Mouse (Mus musculus) thymus, adult 2 months (tissue): ENCODE data around the gene Mrgprd. TPM values are rescaled to one million over a fixed set of nuclear protein-coding genes. Genes with fewer than 3 reads are reported as not detected.

ENCODE experiments used
- DNase-seq: peaks from one replicate; pipeline ENCODE4 v3.0.0; 2021
- H3K27ac ChIP-seq: fragments of 200-500 bp; 2 replicates; pipeline ENCODE4 v1.5.1; 2012; ENCODE audit warnings: low read length, control low read depth; ENCODE audit not compliant: control insufficient read depth, insufficient read depth
- H3K27me3 ChIP-seq: fragments of 200-500 bp; 2 replicates; pipeline ENCODE4 v1.6.1; 2012; ENCODE audit warnings: mild to moderate bottlenecking, low read length, moderate library complexity, mixed read lengths; ENCODE audit not compliant: control insufficient read depth, insufficient read depth
- H3K36me3 ChIP-seq: fragments of 200-500 bp; 2 replicates; pipeline ENCODE4 v1.6.1; 2012; ENCODE audit warnings: mild to moderate bottlenecking, low read length, moderate library complexity; ENCODE audit not compliant: control insufficient read depth, insufficient read depth
- H3K4me1 ChIP-seq: fragments of 200-500 bp; replicated peaks from 2 replicates; pipeline ENCODE4 v1.6.1; 2012; ENCODE audit warnings: low read length; ENCODE audit not compliant: control insufficient read depth, insufficient read depth
- H3K4me3 ChIP-seq: fragments of 200-500 bp; 2 replicates; pipeline ENCODE4 v1.5.1; 2012; ENCODE audit warnings: mild to moderate bottlenecking, low read length, control low read depth, moderate library complexity; ENCODE audit not compliant: control insufficient read depth, insufficient read depth
- CTCF ChIP-seq: fragments of 200-500 bp; IDR thresholded peaks from 2 replicates; pipeline ENCODE4 v1.5.1; 2012; ENCODE audit warnings: mild to moderate bottlenecking, control low read depth, low read length, moderate library complexity, borderline replicate concordance; ENCODE audit not compliant: control insufficient read depth, poor library complexity, insufficient read depth; ENCODE audit errors: extremely low read depth
- POLR2A ChIP-seq: fragments of 200-500 bp; IDR thresholded peaks from 2 replicates; pipeline ENCODE4 v1.6.1; 2012; ENCODE audit warnings: mild to moderate bottlenecking, low read length, control low read depth, moderate library complexity; ENCODE audit not compliant: control insufficient read depth, poor library complexity, insufficient read depth; ENCODE audit errors: extremely low read depth
- WGBS: fragments of 180-500 bp; shearing (Covaris S2); methylation state at CpG from one replicate; pipeline ENCODE4 v1.1.7; 2018; 5-methylcytosine and 5-hydroxymethylcytosine counted together
- polyA plus RNA-seq: library from polyadenylated mRNA; depleted of rRNA; stranded (reverse); fragments of >200 nt; gene quantifications from 2 replicates; pipeline ENCODE4 v1.2.3, GENCODE M21; 2012

Mrgprd gene
- polyA plus RNA-seq, 1 experiment = not detected

GRCm38 (mm10) chr7:145283487-145284187 is 31.0 kb upstream of the Mrgprd start, which contains the start of gene Tpcn2:
Gene Tpcn2, minus strand, starts transcription at chr7:145284011.
- Histone ChIP-seq H3K27ac (no peak within 1 kb of the TSS), H3K36me3 (no peaks in the 10 kb centered on the region), H3K4me3 (peak within 1 kb of the TSS; percentile 81), H3K27me3 (no peaks in the 10 kb centered on the region), H3K4me1 (peaks cover 11% of the 10 kb centered on the region)
- TF ChIP-seq POLR2A = peak; percentile 67
- peak; percentile 54; the same call in 1 of the 2 replicates for TF ChIP-seq CTCF
- under 1% methylated on average over 18 of the region's 18 CpGs for WGBS
- peak; percentile 91 for DNase-seq

GRCm38 (mm10) chr7:145284293-145284692 is 30.3 kb upstream of the Mrgprd start:
- no peaks in the 10 kb centered on the region for H3K36me3 ChIP-seq
- no peak overlapping the region for H3K27ac ChIP-seq
- DNase-seq = no peak
- WGBS = 73% methylated on average over 3 of the region's 3 CpGs
- no peaks in the 10 kb centered on the region for H3K27me3 ChIP-seq
- TF ChIP-seq CTCF = no peak
- no peak for TF ChIP-seq POLR2A
- H3K4me3 ChIP-seq = no peak overlapping the region
- peaks cover 11% of the 10 kb centered on the region for H3K4me1 ChIP-seq

GRCm38 (mm10) chr7:145285476-145285875 is 29.2 kb upstream of the Mrgprd start:
- H3K27ac ChIP-seq = no peak overlapping the region
- H3K4me1 ChIP-seq = peaks cover 11% of the 10 kb centered on the region
- no peaks in the 10 kb centered on the region for H3K27me3 ChIP-seq
- no peak for DNase-seq
- 97% methylated on average over 4 of the region's 4 CpGs for WGBS
- no peaks in the 10 kb centered on the region for H3K36me3 ChIP-seq
- H3K4me3 ChIP-seq = no peak overlapping the region
- no peak for TF ChIP-seq CTCF
- TF ChIP-seq POLR2A = no peak

- H3K4me1 ChIP-seq = peaks cover 11% of the 10 kb centered on the region
- no peak overlapping the region for H3K4me3 ChIP-seq
- WGBS = 74% methylated on average over 6 of the region's 6 CpGs
- no peak for TF ChIP-seq CTCF
- TF ChIP-seq POLR2A = no peak
- H3K36me3 ChIP-seq = no peaks in the 10 kb centered on the region
- H3K27ac ChIP-seq = no peak overlapping the region
- no peaks in the 10 kb centered on the region for H3K27me3 ChIP-seq
- no peak for DNase-seq
Observed at GRCm38 (mm10) chr7:145287410-145287809, 27.2 kb upstream of the Mrgprd start.

GRCm38 (mm10) chr7:145289302-145289701 is 25.3 kb upstream of the Mrgprd start:
- Histone ChIP-seq H3K4me3 (no peak overlapping the region), H3K4me1 (no peaks in the 10 kb centered on the region), H3K27me3 (no peaks in the 10 kb centered on the region), H3K36me3 (no peaks in the 10 kb centered on the region), H3K27ac (no peak overlapping the region)
- WGBS = 51% methylated on average over 5 of the region's 5 CpGs
- TF ChIP-seq POLR2A (no peak), CTCF (no peak)
- DNase-seq = no peak

- TF ChIP-seq CTCF (no peak), POLR2A (no peak)
- H3K27ac ChIP-seq = no peak overlapping the region
- no peaks in the 10 kb centered on the region for H3K4me1 ChIP-seq
- H3K36me3 ChIP-seq = no peaks in the 10 kb centered on the region
- WGBS = 97% methylated on average over 2 of the region's 2 CpGs
- no peaks in the 10 kb centered on the region for H3K27me3 ChIP-seq
- H3K4me3 ChIP-seq = no peak overlapping the region
- DNase-seq = no peak
Observed at GRCm38 (mm10) chr7:145291847-145292246, 22.8 kb upstream of the Mrgprd start.

- H3K4me1 ChIP-seq = no peaks in the 10 kb centered on the region
- TF ChIP-seq CTCF (no peak), POLR2A (no peak)
- DNase-seq = no peak
- H3K4me3 ChIP-seq = no peak overlapping the region
- no peak overlapping the region for H3K27ac ChIP-seq
- 89% methylated on average over 2 of the region's 2 CpGs for WGBS
- H3K36me3 ChIP-seq = no peaks in the 10 kb centered on the region
- no peaks in the 10 kb centered on the region for H3K27me3 ChIP-seq
Observed at GRCm38 (mm10) chr7:145292726-145293125, 21.9 kb upstream of the Mrgprd start.
